Mouse (Mus musculus): ENCODE results near the gene Hand1. TPM values are rescaled to one million over a fixed set of nuclear protein-coding genes. Genes with fewer than 3 reads are reported as not detected.

Hand1 gene
- total RNA-seq, 1 experiment: 6.5 TPM

DNA sequence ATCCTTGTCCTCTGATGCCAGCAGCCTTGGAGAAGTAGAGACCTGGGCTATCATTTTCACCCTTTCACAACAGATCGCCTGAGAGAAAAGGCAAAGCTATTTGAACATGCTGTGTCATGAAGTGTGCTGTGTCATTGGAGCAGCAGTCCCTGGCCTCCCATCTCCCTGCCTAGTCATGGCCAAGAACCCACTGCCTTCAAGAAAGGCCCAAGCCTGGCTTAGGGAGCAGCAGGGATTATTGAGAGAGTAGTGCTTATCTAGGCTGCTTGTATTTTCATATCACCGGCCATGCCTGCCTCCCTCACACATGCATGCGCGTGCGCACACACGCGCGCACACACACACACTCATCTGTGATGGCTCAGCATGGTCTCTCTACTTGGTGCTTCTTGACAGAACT is 20.4 kb downstream of the Hand1 start:
- H3K9me3 ChIP-seq (ENCODE audit: control insufficient read depth, insufficient read depth, low read depth, low read length): no peaks in the 10 kb centered on the region
- TF ChIP-seq CHD2 (IDR thresholded peaks at IDR 0.05; ENCODE audit: low read depth, low read length) (no peak), MAFK (IDR thresholded peaks at IDR 0.05; ENCODE audit: insufficient read depth, low read depth, low read length) (no peak), HCFC1 (IDR thresholded peaks at IDR 0.05; ENCODE audit: borderline replicate concordance, insufficient read depth, low read length) (no peak), ZC3H11A (IDR thresholded peaks at IDR 0.05; ENCODE audit: borderline replicate concordance, low read depth, low read length) (no peak), ZNF384 (IDR thresholded peaks at IDR 0.05; ENCODE audit: low read depth, low read length) (no peak)
- H3K27ac ChIP-seq (ENCODE audit: insufficient read depth, low read depth, low read length, poor library complexity, severe bottlenecking): no peak overlapping the region
- DNase-seq (ENCODE audit: low read depth, low spot score): no peak
- no peak overlapping the region for H3K9ac ChIP-seq (ENCODE audit: insufficient read depth, low read depth, low read length, poor library complexity, severe bottlenecking)
- H3K4me1 ChIP-seq (ENCODE audit: control insufficient read depth in 2 of 2, insufficient read depth in 2 of 2, low read length in 2 of 2, poor library complexity in 1 of 2): peaks cover 6 to 15% of the 10 kb centered on the region in 2 experiments
- H3K4me3 ChIP-seq (ENCODE audit: insufficient read depth in 1 of 2, low read depth in 1 of 2, low read length in 2 of 2, poor library complexity in 1 of 2, severe bottlenecking in 1 of 2): no peak overlapping the region
- in situ Hi-C loops (cut with MboI; ENCODE audit: low sequenced_read_pairs in 2 of 2, unreplicated experiment in 2 of 2): no loop called here
- H3K36me3 ChIP-seq (ENCODE audit: control insufficient read depth, insufficient read depth, low read length, poor library complexity, severe bottlenecking): peaks cover 21% of the 10 kb centered on the region; the same call in 1 of the 2 replicates

DNA sequence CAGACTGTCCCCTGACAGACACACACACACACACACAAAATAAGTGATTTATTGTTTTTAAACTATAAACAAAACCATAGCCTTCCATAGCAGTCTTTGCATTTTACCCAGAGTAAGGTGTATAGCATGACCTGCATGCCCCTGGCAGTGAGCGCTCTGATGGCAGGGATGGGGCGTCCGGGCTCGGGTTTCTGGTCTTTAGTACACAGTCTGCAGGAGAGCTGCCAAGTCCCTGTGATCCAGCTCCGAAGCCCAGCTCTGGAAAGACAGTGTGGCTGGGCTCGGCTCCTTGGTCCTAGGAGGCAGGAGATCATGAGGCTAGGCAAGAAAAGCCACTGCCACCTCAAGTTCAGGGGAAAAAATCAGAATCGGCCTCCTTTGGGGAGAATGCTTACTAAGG is 21.6 kb downstream of the Hand1 start:
- DNase-seq (ENCODE audit: low read depth, low spot score): no peak
- Histone ChIP-seq H3K27ac (ENCODE audit: insufficient read depth, low read depth, low read length, poor library complexity, severe bottlenecking) (no peak overlapping the region), H3K9me3 (ENCODE audit: control insufficient read depth, insufficient read depth, low read depth, low read length) (no peaks in the 10 kb centered on the region), H3K36me3 (ENCODE audit: control insufficient read depth, insufficient read depth, low read length, poor library complexity, severe bottlenecking) (peaks cover 21% of the 10 kb centered on the region; the same call in 1 of the 2 replicates), H3K4me1 (ENCODE audit: control insufficient read depth in 2 of 2, insufficient read depth in 2 of 2, low read length in 2 of 2, poor library complexity in 1 of 2) (peaks cover 6 to 15% of the 10 kb centered on the region in 2 experiments), H3K4me3 (ENCODE audit: insufficient read depth in 1 of 2, low read depth in 1 of 2, low read length in 2 of 2, poor library complexity in 1 of 2, severe bottlenecking in 1 of 2) (no peak overlapping the region), H3K9ac (ENCODE audit: insufficient read depth, low read depth, low read length, poor library complexity, severe bottlenecking) (no peak overlapping the region)
- in situ Hi-C loops (cut with MboI; ENCODE audit: low sequenced_read_pairs in 2 of 2, unreplicated experiment in 2 of 2): no loop called here
- TF ChIP-seq CHD2 (IDR thresholded peaks at IDR 0.05; ENCODE audit: low read depth, low read length) (no peak), ZNF384 (IDR thresholded peaks at IDR 0.05; ENCODE audit: low read depth, low read length) (no peak), ZC3H11A (IDR thresholded peaks at IDR 0.05; ENCODE audit: borderline replicate concordance, low read depth, low read length) (no peak), HCFC1 (IDR thresholded peaks at IDR 0.05; ENCODE audit: borderline replicate concordance, insufficient read depth, low read length) (no peak), MAFK (IDR thresholded peaks at IDR 0.05; ENCODE audit: insufficient read depth, low read depth, low read length) (no peak)

DNA sequence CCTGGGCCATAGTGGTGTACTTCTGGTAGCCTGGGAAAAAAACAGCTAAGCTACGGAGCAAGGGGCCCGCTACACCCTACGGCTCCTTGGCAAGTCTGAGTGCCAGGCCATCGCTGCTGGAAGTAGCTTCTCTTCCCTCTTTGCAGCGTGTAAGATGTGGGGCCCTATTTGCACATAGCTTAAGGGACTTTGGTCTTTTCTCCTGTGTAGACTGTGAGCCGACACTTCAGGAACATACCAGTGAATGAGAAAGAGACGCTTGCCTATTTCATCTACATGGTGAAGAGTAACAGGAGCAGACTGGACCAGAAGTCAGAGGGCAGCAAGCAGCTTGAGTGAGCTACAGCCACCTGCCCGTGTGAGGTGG is 22.9 kb downstream of the Hand1 start:
- H3K36me3 ChIP-seq (ENCODE audit: control insufficient read depth, insufficient read depth, low read length, poor library complexity, severe bottlenecking): peaks cover 21% of the 10 kb centered on the region; the same call in 1 of the 2 replicates

GRCm38 (mm10) chr11:57809017-57809731 is 23.4 kb downstream of the Hand1 start:
- Histone ChIP-seq H3K36me3 (ENCODE audit: control insufficient read depth, insufficient read depth, low read length, poor library complexity, severe bottlenecking) (peaks cover 21% of the 10 kb centered on the region; the same call in 1 of the 2 replicates), H3K9ac (ENCODE audit: insufficient read depth, low read depth, low read length, poor library complexity, severe bottlenecking) (no peak overlapping the region)

More for the DNA sequence above, 22.9 kb downstream of the Hand1 start:
- in situ Hi-C loops (cut with MboI; ENCODE audit: low sequenced_read_pairs in 2 of 2, unreplicated experiment in 2 of 2): no loop called here
- Histone ChIP-seq H3K4me3 (ENCODE audit: insufficient read depth in 1 of 2, low read depth in 1 of 2, low read length in 2 of 2, poor library complexity in 1 of 2, severe bottlenecking in 1 of 2) (no peak overlapping the region), H3K9me3 (ENCODE audit: control insufficient read depth, insufficient read depth, low read depth, low read length) (no peaks in the 10 kb centered on the region), H3K4me1 (ENCODE audit: control insufficient read depth in 2 of 2, insufficient read depth in 2 of 2, low read length in 2 of 2, poor library complexity in 1 of 2) (peaks cover 6 to 13% of the 10 kb centered on the region in 2 experiments), H3K27ac (ENCODE audit: insufficient read depth, low read depth, low read length, poor library complexity, severe bottlenecking) (no peak overlapping the region), H3K9ac (ENCODE audit: insufficient read depth, low read depth, low read length, poor library complexity, severe bottlenecking) (no peak overlapping the region)
- no peak for TF ChIP-seq MAFK (IDR thresholded peaks at IDR 0.05; ENCODE audit: insufficient read depth, low read depth, low read length)
- no peak for TF ChIP-seq ZC3H11A (IDR thresholded peaks at IDR 0.05; ENCODE audit: borderline replicate concordance, low read depth, low read length)
- TF ChIP-seq ZNF384 (IDR thresholded peaks at IDR 0.05; ENCODE audit: low read depth, low read length): no peak
- TF ChIP-seq HCFC1 (IDR thresholded peaks at IDR 0.05; ENCODE audit: borderline replicate concordance, insufficient read depth, low read length): no peak
- no peak for TF ChIP-seq CHD2 (IDR thresholded peaks at IDR 0.05; ENCODE audit: low read depth, low read length)
- DNase-seq (ENCODE audit: low read depth, low spot score): no peak

More at GRCm38 (mm10) chr11:57809017-57809731, 23.4 kb downstream of the Hand1 start:
- no peak for DNase-seq (ENCODE audit: low read depth, low spot score)
- no peak for TF ChIP-seq ZNF384 (IDR thresholded peaks at IDR 0.05; ENCODE audit: low read depth, low read length)
- TF ChIP-seq CHD2 (IDR thresholded peaks at IDR 0.05; ENCODE audit: low read depth, low read length): no peak
- no peak for TF ChIP-seq MAFK (IDR thresholded peaks at IDR 0.05; ENCODE audit: insufficient read depth, low read depth, low read length)
- TF ChIP-seq HCFC1 (IDR thresholded peaks at IDR 0.05; ENCODE audit: borderline replicate concordance, insufficient read depth, low read length): no peak
- no peak for TF ChIP-seq ZC3H11A (IDR thresholded peaks at IDR 0.05; ENCODE audit: borderline replicate concordance, low read depth, low read length)
- H3K9me3 ChIP-seq (ENCODE audit: control insufficient read depth, insufficient read depth, low read depth, low read length): no peaks in the 10 kb centered on the region
- no peak overlapping the region for H3K4me3 ChIP-seq (ENCODE audit: insufficient read depth in 1 of 2, low read depth in 1 of 2, low read length in 2 of 2, poor library complexity in 1 of 2, severe bottlenecking in 1 of 2)
- in situ Hi-C loops (cut with MboI; ENCODE audit: low sequenced_read_pairs in 2 of 2, unreplicated experiment in 2 of 2): no loop called here
- peaks cover 6 to 9% of the 10 kb centered on the region in 2 experiments for H3K4me1 ChIP-seq (ENCODE audit: control insufficient read depth in 2 of 2, insufficient read depth in 2 of 2, low read length in 2 of 2, poor library complexity in 1 of 2)
- H3K27ac ChIP-seq (ENCODE audit: insufficient read depth, low read depth, low read length, poor library complexity, severe bottlenecking): no peak overlapping the region

All from ES-E14 (cell line).